Mouse (Mus musculus) adrenal gland (tissue): ENCODE data around the gene Incenp.
"Not testable (repeated sequence)": the region's sequence is repeated elsewhere in the genome, so short reads cannot be mapped to it uniquely, and the experiment has no call there.

Experiments
- intact Hi-C: fragments of 180-260 bp; cut with DNase I; formaldehyde crosslinking; loops from one replicate; pipeline ENCODE4 v1.15.1; 2025
- microRNA-seq, 2 experiments: library from miRNA; unstranded; fragments of <30 nt; microRNA quantifications; one replicate each; pipeline ENCODE4; 2019

Incenp gene

GRCm38 (mm10) chr19:9837341-9837715 lies 62.0 kb downstream of the Incenp start:
- intact Hi-C loops: no loop called here

GRCm38 (mm10) chr19:9836581-9837340 lies 62.6 kb downstream of the Incenp start:
- intact Hi-C loops: not testable (repeated sequence)

Small RNA genes within 50 kb of the gene (microRNA-seq; reads per million reads assigned to microRNA genes)
- gene Gm22369 (0 reads per million in 2 experiments), gene Gm24484 (0 reads per million in 2 experiments)
